ENCODE assay signal across 12 mouse cellular contexts in the genomic region with DNA sequence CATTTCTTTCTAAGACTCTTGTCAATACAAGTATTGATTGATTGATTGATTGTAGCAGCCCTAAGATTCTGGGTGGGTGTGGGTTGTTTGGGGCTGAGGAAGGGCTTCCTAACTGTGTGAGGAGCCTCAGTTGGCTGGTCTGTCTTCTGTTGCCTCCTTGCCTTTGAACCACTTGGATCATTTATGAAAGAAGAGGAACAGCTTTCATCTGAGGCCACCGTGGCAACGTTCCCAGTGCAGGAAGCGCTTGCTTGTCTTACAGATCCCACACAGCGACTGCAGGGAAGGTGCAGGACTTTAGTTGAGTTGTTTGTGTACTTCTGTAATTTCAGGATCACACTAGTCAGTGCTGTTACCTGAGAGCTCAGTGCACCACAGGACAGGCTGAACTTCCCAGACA. TPM values are rescaled to one million over a fixed set of nuclear protein-coding genes. Genes with fewer than 3 reads are reported as not detected.
DNase-seq lines count a peak whose midpoint lies in the region; ATAC-seq and TF ChIP-seq lines count a peak whose summit lies in the region.
"Had no signal": no experiment of that assay in that cellular context is flagged by ENCODE, and none has a peak within 500 bp of the region (broad histone marks: within the 10 kb centered on the region; RNA-seq: fewer than 3 reads in every experiment).

No protein-coding gene starts in this region.

- H3K4me3 ChIP-seq in cerebellum, adult 2 months (replicated peaks; ENCODE audit: insufficient read depth, low read depth, low read length) = no peak overlapping the region
- H3K4me3 ChIP-seq in hindbrain, embryonic 10.5 days = no peak overlapping the region
- H3K4me3 ChIP-seq: liver, embryonic 12.5 days had no signal

- peaks cover 4% of the 10 kb centered on the region; the same call in 1 of the 2 replicates for H3K4me1 ChIP-seq in cerebellum, adult 2 months (ENCODE audit: control insufficient read depth, insufficient read depth, low read length)
- peaks cover 7% of the 10 kb centered on the region; the same call in 1 of the 2 replicates for H3K4me1 ChIP-seq in hindbrain, embryonic 10.5 days (replicated peaks)
- H3K4me1 ChIP-seq: liver, embryonic 12.5 days had no signal

- no peaks in the 10 kb centered on the region for H3K36me3 ChIP-seq in hindbrain, embryonic 10.5 days
- H3K36me3 ChIP-seq: liver, embryonic 12.5 days had no signal

- TF ChIP-seq POLR2A in cerebellum, adult 2 months (IDR thresholded peaks at IDR 0.05; ENCODE audit: borderline replicate concordance, insufficient read depth, low read length) = no peak

- DNase-seq in cerebellum, adult 2 months = peak; percentile 21 to 27
- DNase-seq in cerebellum, postnatal 4 days (ENCODE audit: low spot score in 2 of 2) = no peak
- peak; percentile 19 to 22 for DNase-seq in left cerebral cortex, postnatal 14 days (ENCODE audit: low spot score in 2 of 2)
- no peak for DNase-seq in left cerebral cortex, adult 18-20 months (ENCODE audit: low spot score in 2 of 2)
- peak; percentile 27 for DNase-seq in adrenal gland, postnatal 14 days
- peak; percentile 18 to 32 for DNase-seq in cerebellum, postnatal 36 days
- no peak for DNase-seq in hindbrain, embryonic 10.5 days (ENCODE audit: low spot score)
- DNase-seq: embryo, embryonic 11 days; kidney, postnatal 14 days had no signal

- TF ChIP-seq CTCF in cerebellum, adult 2 months (IDR thresholded peaks at IDR 0.05; ENCODE audit: borderline replicate concordance, insufficient read depth, low read depth, low read length) = no peak

- ATAC-seq in CD4-positive, CD25-positive, alpha-beta regulatory T cell, adult 4 months = no peak
- ATAC-seq: hindbrain, embryonic 16.5 days; liver, embryonic 12.5 days had no signal

- H3K27me3 ChIP-seq in cerebellum, adult 2 months (ENCODE audit: control insufficient read depth, insufficient read depth, low read length) = no peaks in the 10 kb centered on the region; the same call in 1 of the 2 replicates
- no peaks in the 10 kb centered on the region for H3K27me3 ChIP-seq in hindbrain, embryonic 10.5 days (ENCODE audit: insufficient read depth, poor library complexity, severe bottlenecking)
- H3K27me3 ChIP-seq: liver, embryonic 12.5 days had no signal

- intact Hi-C loops in left cerebral cortex, postnatal 14 days (cut with DNase I) = no loop called here

- WGBS in cerebellum, adult 2 months = 6% methylated on average over 4 of the region's 4 CpGs
- WGBS in hindbrain, embryonic 10.5 days = 80% methylated on average over 4 of the region's 4 CpGs

- no peak overlapping the region for H3K27ac ChIP-seq in cerebellum, adult 2 months (ENCODE audit: insufficient read depth, low read length)
- H3K27ac ChIP-seq in hindbrain, embryonic 10.5 days = no peak overlapping the region
- H3K27ac ChIP-seq: liver, embryonic 12.5 days had no signal

- no peaks in the 10 kb centered on the region for H3K9me3 ChIP-seq in hindbrain, embryonic 10.5 days
- H3K9me3 ChIP-seq: liver, embryonic 12.5 days had no signal

RNA-seq across cellular contexts. Expression of a gene that starts 25.8 kb away (rescaled TPM):
- polyA plus RNA-seq in cerebellum, adult 2 months (2012; rRNA removed) = 14.7 and 17.0 TPM in 2 replicates
- 10 to 100 TPM in 1 of 2 experiments, 1 to 10 TPM in 1; 7.4 to 10.5 TPM for total RNA-seq in left cerebral cortex, postnatal 14 days (2021)
- total RNA-seq in left cerebral cortex, adult 18-20 months (2021) = 1 to 10 TPM; 5.9 to 6.0 TPM
- 3.2 and 3.5 TPM in 2 replicates for total RNA-seq in adrenal gland, postnatal 14 days (2021)
- polyA plus RNA-seq in hindbrain, embryonic 10.5 days (2016; fragmentation: Nextera tagmentation; extraction: Ambion mirVana) = 1.1 and 1.5 TPM in 2 replicates
- polyA plus RNA-seq in CD4-positive, CD25-positive, alpha-beta regulatory T cell, adult 4 months (2017; shearing (Covaris generic)) = under 1 TPM; 0.15 to 0.22 TPM

Comparison
In these comparisons a context has a peak if more than half of its experiments do, and no peak if none do; other contexts are left out.
1. DNase-seq: peak in cerebellum, adult 2 months (2 of 2), left cerebral cortex, postnatal 14 days (2 of 2), adrenal gland, postnatal 14 days (single experiment) and cerebellum, postnatal 36 days (2 of 2); none in cerebellum, postnatal 4 days (0 of 2), left cerebral cortex, adult 18-20 months (0 of 2) and hindbrain, embryonic 10.5 days (single experiment).